Mouse (Mus musculus) liver, embryonic 12.5 days (tissue): ENCODE data around the gene Mcf2l. TPM values are rescaled to one million over a fixed set of nuclear protein-coding genes. Genes with fewer than 3 reads are reported as not detected.

ENCODE experiments used
- ATAC-seq: fragments of 200-750 bp; cut with Nextera tagmentation; 2 replicates; pipeline ENCODE4 v1.8.0; 2017; ENCODE audit warnings: moderate number of reproducible peaks, mild to moderate bottlenecking, moderate library complexity
- H3K27ac ChIP-seq: fragments of 300-500 bp; sonication (generic); 2 replicates; pipeline ENCODE4 v1.5.1; 2016; ENCODE audit warnings: mild to moderate bottlenecking
- H3K27me3 ChIP-seq: fragments of 300-500 bp; sonication (generic); replicated peaks from 2 replicates; pipeline ENCODE4 v1.6.1; 2016; ENCODE audit warnings: mild to moderate bottlenecking, moderate library complexity
- H3K36me3 ChIP-seq: fragments of 300-500 bp; sonication (generic); 2 replicates; pipeline ENCODE4 v1.6.1; 2016; ENCODE audit warnings: mild to moderate bottlenecking, moderate library complexity
- H3K4me1 ChIP-seq: fragments of 300-500 bp; sonication (generic); 2 replicates; pipeline ENCODE4 v1.6.1; 2016
- H3K4me2 ChIP-seq: fragments of 300-500 bp; sonication (generic); 2 replicates; pipeline ENCODE4 v1.6.1; 2016; ENCODE audit warnings: mild to moderate bottlenecking, moderate library complexity
- H3K4me3 ChIP-seq: fragments of 300-500 bp; sonication (generic); 2 replicates; pipeline ENCODE4 v1.5.1; 2016; ENCODE audit warnings: mild to moderate bottlenecking, moderate library complexity
- H3K9ac ChIP-seq: fragments of 300-500 bp; sonication (generic); 2 replicates; pipeline ENCODE4 v1.6.1; 2016; ENCODE audit warnings: mild to moderate bottlenecking, moderate library complexity
- H3K9me3 ChIP-seq: fragments of 300-500 bp; sonication (generic); replicated peaks from 2 replicates; pipeline ENCODE4 v1.6.1; 2016; ENCODE audit warnings: mild to moderate bottlenecking, moderate library complexity
- WGBS: fragments of 180-500 bp; shearing (Covaris S2); methylation state at CpG from one replicate; pipeline ENCODE4 v1.1.7; 2016; ENCODE audit not compliant: insufficient replicate concordance; 5-methylcytosine and 5-hydroxymethylcytosine counted together
- polyA plus RNA-seq: library from polyadenylated mRNA; unstranded; fragments of >200 nt; fragmentation: Nextera tagmentation; extraction: Ambion mirVana; gene quantifications from 2 replicates; pipeline ENCODE4 v1.2.1, GENCODE M21; 2016

Mcf2l gene
- polyA plus RNA-seq, 1 experiment from 2014 or later: 2.1 TPM

DNA sequence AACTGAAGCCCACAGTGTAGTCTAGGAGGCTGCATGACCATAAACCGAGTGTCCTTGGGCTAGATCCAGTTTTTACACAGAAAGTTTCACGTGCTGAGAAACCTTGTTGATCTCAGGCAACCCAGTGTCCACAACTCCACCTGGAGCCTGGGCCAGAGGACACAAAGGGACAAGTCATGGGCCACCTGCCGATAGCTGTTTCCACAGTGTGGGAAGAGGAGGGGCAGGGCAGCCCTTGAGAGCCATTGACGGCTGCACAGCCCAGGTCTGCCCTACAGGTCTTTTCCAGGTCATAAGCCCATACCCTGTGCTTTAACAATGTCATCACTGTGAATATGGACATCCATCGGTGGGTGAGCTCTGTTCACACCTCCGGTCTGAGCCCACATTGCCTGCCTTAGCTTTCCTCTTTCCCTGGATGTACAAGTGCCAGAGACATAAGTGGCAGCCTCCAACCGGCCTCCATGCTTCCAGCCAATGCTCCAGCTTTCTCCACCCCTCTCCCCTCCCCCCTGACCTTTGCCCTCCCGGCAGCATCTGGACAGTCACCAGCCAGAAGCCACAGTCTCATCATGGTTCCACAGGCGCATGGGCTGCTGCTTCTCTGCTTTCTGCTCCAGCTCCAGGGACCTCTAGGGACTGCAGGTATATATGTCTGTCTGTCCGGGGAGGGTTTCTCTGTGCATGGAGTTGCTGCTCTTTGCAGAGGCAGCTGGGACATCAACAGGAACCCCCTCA lies 152.1 kb downstream of the Mcf2l start, which contains the start of gene F7:
TSS of gene F7 (plus strand) at position 548 of the 738 bp plus-strand sequence.
- H3K4me1 ChIP-seq: no peaks in the 10 kb centered on the region
- peak; percentile 60 for ATAC-seq
- no peak within 1 kb of the TSS for H3K4me3 ChIP-seq
- H3K36me3 ChIP-seq: no peaks in the 10 kb centered on the region
- no peak within 1 kb of the TSS for H3K27ac ChIP-seq
- peak within 1 kb of the TSS; percentile 16; the same call in 1 of the 2 replicates for H3K4me2 ChIP-seq
- H3K9ac ChIP-seq: no peak within 1 kb of the TSS
- H3K9me3 ChIP-seq: no peaks in the 10 kb centered on the region
- whole genome bisulfite sequencing: 54% methylated on average over 10 of the region's 10 CpGs
- H3K27me3 ChIP-seq: no peaks in the 10 kb centered on the region

DNA sequence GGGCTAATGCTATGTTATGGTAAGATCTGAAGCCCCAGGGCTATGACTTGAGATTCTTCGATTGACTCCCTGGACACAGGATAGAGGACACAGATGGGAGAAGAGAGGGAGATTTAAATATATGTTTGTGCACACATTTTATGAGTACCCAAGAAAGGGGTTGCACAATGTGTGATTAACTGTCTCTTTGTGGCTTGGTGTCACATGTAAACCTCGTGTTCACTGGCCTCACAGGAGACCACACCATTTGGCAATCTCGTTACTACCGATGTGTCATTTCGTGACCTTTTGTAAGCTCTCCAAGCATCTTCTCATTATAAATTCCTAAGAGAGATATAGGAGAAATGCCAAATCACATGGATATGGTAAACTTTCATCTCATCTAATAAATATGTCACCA lies 154.0 kb downstream of the Mcf2l start:
- Histone ChIP-seq H3K4me1 (no peaks in the 10 kb centered on the region), H3K27ac (no peak overlapping the region), H3K4me2 (no peak overlapping the region), H3K36me3 (no peaks in the 10 kb centered on the region), H3K27me3 (no peaks in the 10 kb centered on the region), H3K4me3 (no peak overlapping the region), H3K9me3 (no peaks in the 10 kb centered on the region), H3K9ac (no peak overlapping the region)
- WGBS: 63% methylated on average over 5 of the region's 5 CpGs
- ATAC-seq: no peak

DNA sequence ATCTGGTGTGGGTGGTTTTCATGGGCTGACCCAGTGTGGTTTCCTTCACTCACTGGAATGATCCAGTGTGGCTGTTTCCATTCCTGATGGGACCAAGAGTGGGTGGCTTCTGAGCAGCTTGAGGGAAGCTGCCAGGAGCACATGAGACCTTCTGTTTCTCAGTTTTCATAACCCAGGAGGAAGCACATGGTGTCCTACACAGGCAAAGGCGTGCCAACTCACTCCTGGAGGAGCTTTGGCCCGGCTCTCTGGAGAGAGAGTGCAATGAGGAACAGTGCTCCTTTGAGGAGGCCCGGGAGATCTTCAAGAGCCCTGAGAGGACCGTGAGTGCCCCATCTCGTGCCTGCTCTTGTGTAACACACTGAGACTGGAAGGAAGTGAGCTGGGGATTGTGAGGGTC lies 154.9 kb downstream of the Mcf2l start:
- Histone ChIP-seq H3K4me2 (no peak overlapping the region), H3K36me3 (no peaks in the 10 kb centered on the region), H3K4me3 (no peak overlapping the region), H3K4me1 (no peaks in the 10 kb centered on the region), H3K9me3 (no peaks in the 10 kb centered on the region), H3K27ac (no peak overlapping the region), H3K9ac (no peak overlapping the region), H3K27me3 (no peaks in the 10 kb centered on the region)
- no peak for ATAC-seq
- WGBS: 40% methylated on average over 5 of the region's 5 CpGs

DNA sequence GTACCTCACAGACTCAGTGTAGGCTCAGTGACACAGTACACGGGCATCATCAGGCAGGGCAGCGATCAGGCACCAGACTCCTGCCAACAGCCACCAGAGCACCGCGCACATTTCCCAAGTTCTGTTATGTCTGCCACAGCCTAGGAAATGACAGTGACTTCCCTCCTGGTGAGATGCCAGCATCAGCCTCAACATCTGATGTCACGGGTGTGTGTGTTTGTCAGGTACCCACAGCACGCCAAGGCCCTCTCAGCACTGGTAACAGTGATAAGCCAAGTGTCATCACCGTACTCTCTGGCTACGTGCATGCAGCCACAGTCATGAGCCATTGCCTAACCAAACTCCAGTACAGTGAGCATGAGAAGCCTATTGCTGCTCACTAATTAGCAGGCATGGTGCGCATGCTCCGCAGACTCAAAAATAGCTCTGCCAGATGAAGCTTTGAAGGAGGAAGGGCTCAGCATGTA lies 162.8 kb downstream of the Mcf2l start:
- Histone ChIP-seq H3K9ac (no peak overlapping the region), H3K27ac (peak overlapping the region; percentile 10; the same call in 1 of the 2 replicates), H3K4me1 (peaks cover 34% of the 10 kb centered on the region)

DNA sequence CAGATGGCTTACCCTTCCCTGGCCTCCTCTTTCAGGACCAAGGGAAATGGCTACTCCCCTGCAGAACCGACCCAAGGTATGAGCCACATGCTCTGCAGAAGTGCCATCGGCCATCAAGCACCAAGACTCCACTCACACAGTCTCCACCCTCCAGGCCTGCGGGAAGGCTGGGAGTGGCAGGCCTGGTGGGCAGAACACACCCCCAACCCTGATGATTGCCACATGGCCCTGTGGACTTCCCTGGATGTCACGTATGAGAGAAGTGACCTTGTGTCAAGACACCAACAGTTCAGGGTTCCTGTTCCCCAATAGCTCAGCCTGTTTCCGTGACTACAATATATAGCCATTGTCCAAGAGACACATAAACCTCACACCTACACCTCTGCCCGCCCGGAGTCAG lies 163.4 kb downstream of the Mcf2l start, which contains the start of gene F10:
TSS of gene F10 (plus strand) at position 294 of the 400 bp plus-strand sequence.
- peak within 1 kb of the TSS; percentile 69 for H3K27ac ChIP-seq
- peak; percentile 24 for ATAC-seq
- peak within 1 kb of the TSS; percentile 45 for H3K9ac ChIP-seq
- H3K4me3 ChIP-seq: peak within 1 kb of the TSS; percentile 24
- H3K4me1 ChIP-seq: peaks cover 34% of the 10 kb centered on the region
- H3K27me3 ChIP-seq: no peaks in the 10 kb centered on the region
- H3K4me2 ChIP-seq: peak within 1 kb of the TSS; percentile 44
- H3K9me3 ChIP-seq: no peaks in the 10 kb centered on the region
- WGBS: 51% methylated on average over 7 of the region's 7 CpGs
- H3K36me3 ChIP-seq: peaks cover 4% of the 10 kb centered on the region; the same call in 1 of the 2 replicates

More for the DNA sequence above, 162.8 kb downstream of the Mcf2l start:
- no peak overlapping the region for H3K4me3 ChIP-seq
- H3K9me3 ChIP-seq: no peaks in the 10 kb centered on the region
- no peak for ATAC-seq
- no peak overlapping the region for H3K4me2 ChIP-seq
- H3K36me3 ChIP-seq: peaks cover 2% of the 10 kb centered on the region; the same call in 1 of the 2 replicates
- H3K27me3 ChIP-seq: no peaks in the 10 kb centered on the region
- WGBS: 66% methylated on average over 10 of the region's 10 CpGs

DNA sequence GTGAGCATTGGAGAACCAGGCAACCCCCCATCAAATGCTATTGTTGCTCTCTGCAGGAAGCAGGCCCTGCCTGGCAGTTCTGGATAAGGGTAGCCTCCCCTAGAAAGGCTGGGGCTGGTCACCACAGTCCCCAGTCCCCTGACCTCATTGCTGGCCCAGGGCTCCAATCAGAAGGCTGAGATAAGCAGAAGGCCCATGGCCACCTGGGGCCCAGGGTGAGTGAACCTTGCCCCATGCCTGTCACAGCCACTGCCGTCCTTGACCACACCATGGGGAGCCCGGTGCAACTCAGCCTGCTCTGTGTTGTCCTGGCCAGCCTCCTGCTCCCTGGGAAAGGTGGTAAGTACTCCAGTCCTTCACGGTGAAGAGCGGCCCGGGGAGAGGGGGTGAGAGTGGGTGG lies 164.0 kb downstream of the Mcf2l start:
- H3K27me3 ChIP-seq: no peaks in the 10 kb centered on the region
- peak overlapping the region; percentile 69 for H3K27ac ChIP-seq
- 22% methylated on average over 5 of the region's 5 CpGs for WGBS
- peak overlapping the region; percentile 24 for H3K4me3 ChIP-seq
- ATAC-seq: peak; percentile 80
- peak overlapping the region; percentile 45; the same call in 1 of the 2 replicates for H3K9ac ChIP-seq
- no peaks in the 10 kb centered on the region for H3K9me3 ChIP-seq
- peaks cover 34% of the 10 kb centered on the region for H3K4me1 ChIP-seq
- peaks cover 4% of the 10 kb centered on the region; the same call in 1 of the 2 replicates for H3K36me3 ChIP-seq
- H3K4me2 ChIP-seq: peak overlapping the region; percentile 44

DNA sequence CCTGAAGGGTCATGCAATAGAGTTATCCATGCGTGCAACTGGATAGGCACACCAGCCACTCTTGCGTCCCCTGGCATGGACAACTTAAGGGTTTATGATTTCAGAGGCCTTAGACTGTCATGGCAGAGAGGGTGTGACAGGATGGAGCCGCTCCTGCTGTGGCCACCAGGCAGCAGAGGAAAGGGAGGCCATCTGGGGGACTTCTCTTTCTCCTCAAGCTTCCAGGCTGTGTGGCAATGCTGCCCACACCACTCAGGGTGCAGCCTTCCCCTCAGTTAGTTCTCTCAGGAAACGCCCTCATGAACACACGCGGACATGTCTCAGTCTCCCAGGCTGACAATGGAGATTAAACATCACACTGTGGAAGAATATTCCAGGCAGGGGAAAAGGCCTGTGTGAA lies 165.4 kb downstream of the Mcf2l start:
- no peak overlapping the region for H3K9ac ChIP-seq
- H3K9me3 ChIP-seq: no peaks in the 10 kb centered on the region
- no peaks in the 10 kb centered on the region for H3K27me3 ChIP-seq
- ATAC-seq: no peak
- H3K36me3 ChIP-seq: peaks cover 4% of the 10 kb centered on the region; the same call in 1 of the 2 replicates
- peaks cover 34% of the 10 kb centered on the region for H3K4me1 ChIP-seq
- WGBS: 61% methylated on average over 6 of the region's 6 CpGs
- peak overlapping the region; percentile 44; the same call in 1 of the 2 replicates for H3K4me2 ChIP-seq
- no peak overlapping the region for H3K4me3 ChIP-seq
- no peak overlapping the region for H3K27ac ChIP-seq

DNA sequence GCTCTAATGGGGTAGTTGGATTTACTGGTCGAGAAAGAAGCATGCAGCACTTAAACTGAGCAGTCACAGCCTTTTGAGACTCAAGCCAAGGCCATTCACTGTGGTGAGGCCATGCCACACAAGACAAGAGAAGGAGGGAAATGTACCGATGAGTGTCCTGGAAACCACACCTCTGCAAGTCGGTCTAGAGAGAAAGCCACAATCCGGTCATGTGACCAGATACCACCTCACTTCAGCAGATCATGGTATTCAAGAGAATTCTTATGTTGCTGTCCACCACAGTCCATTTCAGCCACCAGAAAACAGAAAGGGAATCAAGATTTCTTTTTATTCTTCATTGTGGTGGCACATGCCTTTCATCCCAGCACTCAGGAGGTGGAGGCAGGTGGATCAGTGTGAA lies 167.9 kb downstream of the Mcf2l start:
- Histone ChIP-seq H3K27ac (no peak overlapping the region), H3K27me3 (no peaks in the 10 kb centered on the region), H3K36me3 (peaks cover 9% of the 10 kb centered on the region; the same call in 1 of the 2 replicates), H3K4me1 (peaks cover 28% of the 10 kb centered on the region), H3K9me3 (no peaks in the 10 kb centered on the region), H3K9ac (no peak overlapping the region), H3K4me2 (no peak overlapping the region), H3K4me3 (no peak overlapping the region)
- no peak for ATAC-seq
- WGBS: 35% methylated on average over 4 of the region's 4 CpGs

DNA sequence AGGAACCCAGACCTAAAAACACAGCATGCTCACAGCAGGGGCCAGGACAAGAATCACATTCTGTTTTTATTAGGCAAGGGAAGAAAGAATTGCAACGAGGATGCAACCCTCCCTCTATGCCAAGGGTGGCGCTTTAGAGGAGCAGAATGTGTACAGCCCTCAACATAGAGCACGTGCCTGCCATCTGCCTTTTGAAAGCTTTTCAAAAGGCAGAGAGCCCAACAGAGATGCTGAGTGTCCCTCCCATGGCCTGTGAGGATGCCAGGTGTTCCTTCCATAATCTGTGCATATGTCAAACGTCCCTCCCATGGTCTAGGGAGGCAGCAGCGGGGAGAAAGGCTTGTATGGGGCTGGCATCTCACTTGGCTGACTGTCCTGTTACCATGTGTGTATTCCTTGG lies 174.0 kb downstream of the Mcf2l start:
- Histone ChIP-seq H3K9ac (no peak overlapping the region), H3K4me2 (no peak overlapping the region), H3K4me1 (no peaks in the 10 kb centered on the region), H3K9me3 (no peaks in the 10 kb centered on the region), H3K27ac (no peak overlapping the region), H3K4me3 (no peak overlapping the region), H3K36me3 (peaks cover 27% of the 10 kb centered on the region), H3K27me3 (no peaks in the 10 kb centered on the region)
- WGBS: 62% methylated on average over 5 of the region's 5 CpGs
- no peak for ATAC-seq

DNA sequence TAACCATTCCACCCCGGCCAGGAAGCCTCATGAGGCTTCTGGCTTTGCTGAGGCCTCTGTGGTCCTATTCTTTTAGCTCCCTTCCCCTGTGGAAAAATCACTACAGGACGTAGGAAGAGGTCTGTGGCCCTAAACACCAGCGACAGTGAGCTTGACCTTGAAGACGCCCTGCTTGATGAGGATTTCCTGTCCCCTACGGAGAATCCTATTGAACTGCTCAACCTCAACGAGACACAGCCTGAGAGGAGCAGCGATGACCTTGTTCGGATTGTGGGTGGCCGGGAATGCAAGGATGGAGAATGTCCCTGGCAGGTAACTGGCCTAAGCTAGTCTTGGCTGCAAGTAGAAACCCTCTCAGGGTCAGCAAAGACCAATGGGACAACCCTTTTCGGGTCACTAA lies 176.9 kb downstream of the Mcf2l start:
- 64% methylated on average over 10 of the region's 10 CpGs for WGBS

DNA sequence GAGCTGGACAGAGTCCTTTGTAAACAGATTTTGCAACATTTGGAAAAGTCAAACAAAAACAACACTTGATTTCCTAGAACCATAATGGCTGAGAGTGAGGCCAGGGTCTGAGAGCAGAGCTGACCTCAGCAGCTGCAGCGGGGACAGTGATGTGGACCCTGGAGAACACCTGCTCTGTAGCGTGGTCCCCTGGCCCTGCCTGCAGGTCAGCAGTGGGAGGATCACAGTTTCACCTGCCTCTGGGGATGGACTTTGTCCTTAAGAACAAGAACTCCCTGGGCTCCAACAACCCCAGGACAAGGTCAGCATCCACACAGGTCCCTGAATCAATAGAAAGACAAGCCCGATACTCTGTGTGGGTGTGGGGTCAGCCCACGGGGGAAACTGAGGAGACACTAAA lies 183.7 kb downstream of the Mcf2l start:
- WGBS: 67% methylated on average over 4 of the region's 4 CpGs
- ATAC-seq: peak; percentile 76
- 0 out of 2 replicates have a peak, but pooled peaks cover 6% of the 10 kb centered on the region for H3K4me1 ChIP-seq
- H3K4me2 ChIP-seq: no peak overlapping the region
- H3K9me3 ChIP-seq: no peaks in the 10 kb centered on the region
- H3K27ac ChIP-seq: peak overlapping the region; percentile 28; the same call in 1 of the 2 replicates
- H3K4me3 ChIP-seq: no peak overlapping the region
- 0 out of 2 replicates have a peak, but pooled peaks cover 3% of the 10 kb centered on the region for H3K27me3 ChIP-seq
- H3K36me3 ChIP-seq: peaks cover 11% of the 10 kb centered on the region; the same call in 1 of the 2 replicates
- no peak overlapping the region for H3K9ac ChIP-seq

More for the DNA sequence above, 176.9 kb downstream of the Mcf2l start:
- peaks cover 31% of the 10 kb centered on the region for H3K36me3 ChIP-seq
- H3K4me3 ChIP-seq: no peak overlapping the region
- H3K27ac ChIP-seq: no peak overlapping the region
- no peak for ATAC-seq
- H3K4me1 ChIP-seq: no peaks in the 10 kb centered on the region
- H3K27me3 ChIP-seq: no peaks in the 10 kb centered on the region
- H3K9me3 ChIP-seq: no peaks in the 10 kb centered on the region
- no peak overlapping the region for H3K9ac ChIP-seq
- no peak overlapping the region for H3K4me2 ChIP-seq
